Mouse (Mus musculus) ES-E14 (cell line): Measurements from ENCODE around the gene Fam104a. TPM values are rescaled to one million over a fixed set of nuclear protein-coding genes. Genes with fewer than 3 reads are reported as not detected.

Experiments
- DNase-seq: peaks from one replicate; pipeline ENCODE4 v3.0.0-alpha.2; 2013; ENCODE audit warnings: low read depth, low spot score
- H3K27ac ChIP-seq: 2 replicates; pipeline ENCODE4 v1.5.1; 2012; ENCODE audit warnings: low read depth, mild to moderate bottlenecking, low read length, moderate library complexity, mixed read lengths; ENCODE audit not compliant: poor library complexity, insufficient read depth, severe bottlenecking
- H3K36me3 ChIP-seq: 2 replicates; pipeline ENCODE4 v1.6.1; 2012; ENCODE audit warnings: mild to moderate bottlenecking, low read length, moderate library complexity, mixed read lengths; ENCODE audit not compliant: control insufficient read depth, poor library complexity, insufficient read depth, severe bottlenecking
- H3K4me1 ChIP-seq, 2 experiments: fragments of 150-350 bp in 1 of 2; sonication (generic) in 1 of 2; 2 replicates each; pipeline ENCODE4 v1.6.1; 2012; ENCODE audit warnings: low read length in 2 of 2, mild to moderate bottlenecking in 1 of 2, mixed read lengths in 1 of 2; ENCODE audit not compliant: control insufficient read depth in 2 of 2, insufficient read depth in 2 of 2, poor library complexity in 1 of 2
- H3K4me3 ChIP-seq, 2 experiments: fragments of 150-350 bp in 1 of 2; sonication (generic) in 1 of 2; 2 replicates each; pipeline ENCODE4 v1.5.1; 2012; ENCODE audit warnings: low read length in 2 of 2, low read depth in 1 of 2, mild to moderate bottlenecking in 1 of 2, mixed read lengths in 1 of 2; ENCODE audit not compliant: insufficient read depth in 1 of 2, poor library complexity in 1 of 2, severe bottlenecking in 1 of 2
- H3K9ac ChIP-seq: 2 replicates; pipeline ENCODE4 v1.6.1; 2012; ENCODE audit warnings: low read depth, mild to moderate bottlenecking, low read length, mixed read lengths; ENCODE audit not compliant: poor library complexity, insufficient read depth, severe bottlenecking
- H3K9me3 ChIP-seq: fragments of 150-350 bp; sonication (generic); 2 replicates; pipeline ENCODE4 v1.6.1; 2012; ENCODE audit warnings: low read depth, mild to moderate bottlenecking, low read length; ENCODE audit not compliant: control insufficient read depth, insufficient read depth
- CHD2 ChIP-seq: IDR thresholded peaks from 2 replicates; pipeline ENCODE4 v1.6.1; 2014; ENCODE audit warnings: mild to moderate bottlenecking, low read depth, low read length, inconsistent platforms
- HCFC1 ChIP-seq: IDR thresholded peaks from 2 replicates; pipeline ENCODE4 v1.6.1; 2012; ENCODE audit warnings: low read length, inconsistent platforms, borderline replicate concordance; ENCODE audit not compliant: insufficient read depth
- MAFK ChIP-seq: IDR thresholded peaks from 2 replicates; pipeline ENCODE4 v1.6.1; 2014; ENCODE audit warnings: mild to moderate bottlenecking, low read depth, low read length, inconsistent platforms; ENCODE audit not compliant: insufficient read depth
- ZC3H11A ChIP-seq: IDR thresholded peaks from 2 replicates; pipeline ENCODE4 v1.6.1; 2012; ENCODE audit warnings: low read depth, mild to moderate bottlenecking, inconsistent platforms, low read length, borderline replicate concordance
- ZNF384 ChIP-seq: IDR thresholded peaks from 2 replicates; pipeline ENCODE4 v1.6.1; 2012; ENCODE audit warnings: low read depth, low read length, inconsistent platforms
- in situ Hi-C, 2 experiments: fragments of 600-800 bp; cut with MboI; formaldehyde crosslinking; loops; one replicate each; pipeline ENCODE4 v1.15.1; 2025; ENCODE audit warnings: low sequenced_read_pairs in 2 of 2, inconsistent platforms in 1 of 2; ENCODE audit not compliant: unreplicated experiment in 2 of 2
- total RNA-seq: library from RNA; depleted of rRNA; stranded (reverse); fragments of 300-350 nt; gene quantifications from 2 replicates; pipeline ENCODE4 v1.2.3, GENCODE M21; 2012

The Fam104a gene
- total RNA-seq, 1 experiment, result 18.0 TPM

GRCm38 (mm10) chr11:113676847-113677246, 7.1 kb downstream of the Fam104a start:
- H3K36me3 ChIP-seq, result peaks cover 20% of the 10 kb centered on the region
- TF ChIP-seq ZC3H11A, result no peak
- in situ Hi-C loops, result no loop called here
- H3K9me3 ChIP-seq, result no peaks in the 10 kb centered on the region
- no peak overlapping the region for H3K9ac ChIP-seq
- H3K4me1 ChIP-seq, result peaks cover 4 to 12% of the 10 kb centered on the region in 2 experiments; a peak in 3 of 4 replicates
- H3K27ac ChIP-seq, result no peak overlapping the region
- H3K4me3 ChIP-seq, result no peak overlapping the region
- no peak for DNase-seq

- TF ChIP-seq MAFK (no peak), ZC3H11A (no peak), HCFC1 (no peak), CHD2 (no peak), ZNF384 (no peak)
- Histone ChIP-seq H3K9ac (no peak overlapping the region), H3K9me3 (no peaks in the 10 kb centered on the region), H3K4me1 (peaks cover 0 to 10% of the 10 kb centered on the region in 2 experiments; a peak in 2 of 4 replicates), H3K27ac (no peak overlapping the region), H3K4me3 (no peak overlapping the region), H3K36me3 (peaks cover 23% of the 10 kb centered on the region)
- DNase-seq, result no peak
- in situ Hi-C loops, result no loop called here
Observed at GRCm38 (mm10) chr11:113674595-113674994, 9.4 kb downstream of the Fam104a start.

GRCm38 (mm10) chr11:113673614-113674013, 10.3 kb downstream of the Fam104a start:
- Histone ChIP-seq H3K36me3 (peaks cover 26% of the 10 kb centered on the region), H3K27ac (no peak overlapping the region), H3K9me3 (no peaks in the 10 kb centered on the region), H3K4me1 (peaks cover 0 to 8% of the 10 kb centered on the region in 2 experiments; a peak in 2 of 4 replicates), H3K9ac (no peak overlapping the region), H3K4me3 (no peak overlapping the region)
- in situ Hi-C loops, result no loop called here
- no peak for DNase-seq
- TF ChIP-seq HCFC1 (no peak), ZNF384 (no peak), CHD2 (no peak), ZC3H11A (no peak), MAFK (no peak)

GRCm38 (mm10) chr11:113669711-113670110, 14.2 kb downstream of the Fam104a start:
- Histone ChIP-seq H3K36me3 (peaks cover 14% of the 10 kb centered on the region), H3K4me1 (peaks cover 0 to 4% of the 10 kb centered on the region in 2 experiments; a peak in 1 of 4 replicates)
- in situ Hi-C loops, result no loop called here

GRCm38 (mm10) chr11:113668857-113669256, 15.1 kb downstream of the Fam104a start:
- H3K4me3 ChIP-seq, result no peak overlapping the region
- H3K9ac ChIP-seq, result no peak overlapping the region
- H3K9me3 ChIP-seq, result no peaks in the 10 kb centered on the region
- no peak for DNase-seq
- H3K36me3 ChIP-seq, result peaks cover 14% of the 10 kb centered on the region
- no peak overlapping the region for H3K27ac ChIP-seq
- in situ Hi-C loops, result no loop called here
- H3K4me1 ChIP-seq, result peaks cover 0 to 4% of the 10 kb centered on the region in 2 experiments; a peak in 1 of 4 replicates
- TF ChIP-seq ZNF384 (no peak), HCFC1 (no peak), CHD2 (no peak), MAFK (no peak), ZC3H11A (no peak)

More at GRCm38 (mm10) chr11:113669711-113670110, 14.2 kb downstream of the Fam104a start:
- H3K27ac ChIP-seq, result no peak overlapping the region
- TF ChIP-seq ZC3H11A (no peak), HCFC1 (no peak), CHD2 (no peak), ZNF384 (no peak), MAFK (no peak)
- no peak overlapping the region for H3K4me3 ChIP-seq
- H3K9ac ChIP-seq, result no peak overlapping the region
- no peak for DNase-seq
- no peaks in the 10 kb centered on the region for H3K9me3 ChIP-seq
